Mouse (Mus musculus): ENCODE data around the gene Dclk2.

The Dclk2 gene

GRCm38 (mm10) chr3:86846036-86846435, 74.6 kb downstream of the Dclk2 start:
- no peak for DNase-seq (ENCODE audit: inconsistent age in 2 of 2, low spot score in 1 of 2)

DNA sequence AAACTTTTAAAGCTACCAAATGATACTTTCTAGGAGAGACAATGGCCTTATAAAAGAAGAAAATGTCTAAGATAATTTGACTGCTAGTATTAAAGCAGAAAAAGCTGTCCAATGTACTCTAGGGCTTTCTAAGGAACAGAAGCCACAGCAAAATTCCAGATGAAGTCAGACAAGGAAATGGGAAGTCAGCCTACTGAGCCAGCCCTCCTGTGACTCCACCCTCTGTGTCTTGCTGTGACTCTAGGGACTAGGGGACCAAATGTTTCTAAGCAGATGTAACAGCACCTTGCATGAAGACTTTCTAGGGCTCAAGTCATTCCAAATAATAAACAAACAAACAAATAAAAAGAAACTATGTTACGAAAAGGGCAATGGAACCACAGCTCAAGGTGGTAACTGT, 75.1 kb downstream of the Dclk2 start:
- no peak for DNase-seq (ENCODE audit: inconsistent age in 2 of 2, low spot score in 1 of 2)

- DNase-seq (ENCODE audit: inconsistent age in 2 of 2, low spot score in 1 of 2): no peak
These were observed 75.7 kb downstream of the Dclk2 start for GRCm38 (mm10) chr3:86844804-86845481.

DNA sequence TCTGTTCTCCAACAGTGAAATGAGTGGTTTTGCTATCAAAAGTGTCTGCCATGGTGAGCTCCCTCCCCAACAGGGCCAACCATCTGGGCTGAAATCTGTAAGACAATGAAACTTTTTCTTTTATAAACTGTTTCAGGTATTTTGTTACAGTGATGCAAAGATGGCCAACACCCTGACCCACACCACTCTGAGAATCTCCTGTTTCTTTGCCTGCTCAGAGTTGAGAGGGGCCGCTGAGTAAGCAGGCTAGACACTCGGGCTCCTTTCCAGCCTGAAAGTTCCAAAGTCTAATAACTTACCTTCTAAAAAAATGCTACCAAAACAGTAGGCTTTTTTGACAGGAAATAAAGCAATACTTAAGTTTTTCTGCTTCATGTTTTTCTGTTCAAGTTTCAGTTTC, 78.2 kb downstream of the Dclk2 start:
- no peak for DNase-seq (ENCODE audit: inconsistent age in 2 of 2, low spot score in 1 of 2)

DNA sequence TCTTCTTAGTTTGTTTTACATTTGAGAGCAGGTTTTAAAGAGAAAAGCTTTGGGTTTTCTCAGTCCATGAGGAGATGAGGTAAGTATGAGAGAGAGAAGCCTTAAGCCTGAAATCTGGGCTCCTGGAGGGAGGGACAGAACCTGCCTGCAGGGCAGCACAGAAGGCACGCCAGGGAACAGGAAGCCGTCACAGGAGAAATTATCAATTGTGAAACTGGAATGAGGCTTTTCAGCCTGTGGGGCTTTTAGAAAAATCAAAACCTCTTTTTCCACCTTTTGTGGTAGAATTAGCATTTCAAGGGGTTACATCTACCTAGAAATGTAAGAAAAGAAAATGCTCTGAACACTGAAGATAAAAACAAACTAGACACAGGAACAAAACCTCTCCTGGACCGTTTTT, 81.0 kb downstream of the Dclk2 start:
- no peak for DNase-seq (ENCODE audit: inconsistent age in 2 of 2, low spot score in 1 of 2)

GRCm38 (mm10) chr3:86837386-86837785, 83.3 kb downstream of the Dclk2 start:
- DNase-seq (ENCODE audit: inconsistent age in 2 of 2, low spot score in 1 of 2): no peak

DNA sequence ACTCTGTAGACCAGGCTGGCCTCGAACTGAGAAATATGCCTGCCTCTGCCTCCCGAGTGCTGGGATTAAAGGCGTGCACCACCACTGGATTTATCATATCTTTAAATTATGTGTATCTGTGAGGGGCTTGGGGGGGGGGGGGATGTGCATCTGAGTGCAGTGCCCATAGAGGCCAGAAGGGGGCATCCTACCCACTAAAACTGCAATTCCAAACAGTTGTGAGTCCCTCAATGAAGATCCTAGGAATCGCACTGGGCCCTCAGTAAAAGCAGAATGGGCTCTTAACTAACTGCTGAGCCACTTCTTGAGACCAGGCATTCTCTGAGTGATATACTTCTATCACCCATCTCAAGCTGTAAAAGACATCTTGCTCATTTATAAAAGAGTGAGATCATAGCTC, 85.5 kb downstream of the Dclk2 start:
- DNase-seq (ENCODE audit: inconsistent age in 2 of 2, low spot score in 1 of 2): peak in 1 of 2 experiments; percentile 41

- no peak for DNase-seq (ENCODE audit: inconsistent age in 2 of 2, low spot score in 1 of 2)
These were observed 86.3 kb downstream of the Dclk2 start for GRCm38 (mm10) chr3:86834341-86834740.

- peak in 1 of 2 experiments; percentile 39 for DNase-seq (ENCODE audit: inconsistent age in 2 of 2, low spot score in 1 of 2)
These were observed 87.9 kb downstream of the Dclk2 start for GRCm38 (mm10) chr3:86832591-86833267.

- DNase-seq (ENCODE audit: inconsistent age in 2 of 2, low spot score in 1 of 2): no peak
These were observed 88.5 kb downstream of the Dclk2 start for GRCm38 (mm10) chr3:86832115-86832514.

GRCm38 (mm10) chr3:86827506-86827905, 93.1 kb downstream of the Dclk2 start:
- DNase-seq (ENCODE audit: inconsistent age in 2 of 2, low spot score in 1 of 2): no peak

- DNase-seq (ENCODE audit: inconsistent age in 2 of 2, low spot score in 1 of 2): no peak
These were observed 99.3 kb downstream of the Dclk2 start for GRCm38 (mm10) chr3:86821383-86821782.

DNA sequence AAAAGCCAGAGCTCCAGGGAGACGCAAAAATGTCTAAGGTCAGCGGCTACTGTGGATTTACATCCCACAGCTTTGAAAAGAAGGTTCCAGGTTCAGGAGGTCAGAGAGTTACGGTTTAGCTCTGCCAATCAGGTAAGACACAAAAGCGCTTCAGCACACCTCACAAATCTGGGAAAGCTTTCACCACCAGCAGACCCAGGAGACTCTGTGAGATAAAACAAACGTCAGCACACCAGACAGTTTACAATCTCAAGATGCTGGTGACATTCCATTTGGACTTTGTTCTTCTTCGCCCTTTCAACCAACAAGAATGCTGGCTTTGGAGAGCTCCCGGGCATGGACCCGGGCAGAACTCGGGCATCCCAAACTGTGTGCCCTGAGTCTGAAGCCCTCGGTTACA, 100.3 kb downstream of the Dclk2 start:
- DNase-seq (ENCODE audit: inconsistent age in 2 of 2, low spot score in 1 of 2): no peak

- no peak for DNase-seq (ENCODE audit: inconsistent age in 2 of 2, low spot score in 1 of 2)
These were observed 101.3 kb downstream of the Dclk2 start for GRCm38 (mm10) chr3:86819372-86819771.

DNA sequence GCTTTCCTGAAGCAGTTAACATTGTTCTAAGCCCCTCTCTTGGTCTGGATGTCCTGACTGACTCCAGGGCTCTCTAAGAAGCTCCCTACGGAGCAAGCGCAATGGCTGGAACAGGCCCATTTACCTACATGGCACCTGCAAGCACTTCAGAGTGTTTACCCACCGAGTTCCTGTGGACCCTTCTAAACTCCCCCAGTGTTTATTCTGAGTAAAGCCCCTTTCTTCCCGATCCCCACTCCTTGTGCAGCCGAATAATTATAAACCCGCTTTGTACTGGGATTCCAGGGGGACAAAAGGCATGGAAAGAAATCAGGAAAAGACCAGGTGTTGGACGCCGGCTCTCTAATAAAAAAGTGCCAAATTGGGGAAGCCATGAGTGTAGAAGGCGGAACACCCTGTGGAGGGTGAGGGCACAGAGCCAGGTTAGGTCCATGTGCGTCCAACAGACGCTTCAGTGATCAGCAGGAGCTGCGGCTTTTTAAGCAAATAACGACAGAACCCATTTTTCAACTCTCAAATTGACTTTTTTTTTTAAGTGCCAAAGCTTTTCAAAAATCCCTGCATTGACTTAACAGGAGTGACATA, 102.6 kb downstream of the Dclk2 start:
- DNase-seq (ENCODE audit: inconsistent age in 2 of 2, low spot score in 1 of 2): no peak

DNA sequence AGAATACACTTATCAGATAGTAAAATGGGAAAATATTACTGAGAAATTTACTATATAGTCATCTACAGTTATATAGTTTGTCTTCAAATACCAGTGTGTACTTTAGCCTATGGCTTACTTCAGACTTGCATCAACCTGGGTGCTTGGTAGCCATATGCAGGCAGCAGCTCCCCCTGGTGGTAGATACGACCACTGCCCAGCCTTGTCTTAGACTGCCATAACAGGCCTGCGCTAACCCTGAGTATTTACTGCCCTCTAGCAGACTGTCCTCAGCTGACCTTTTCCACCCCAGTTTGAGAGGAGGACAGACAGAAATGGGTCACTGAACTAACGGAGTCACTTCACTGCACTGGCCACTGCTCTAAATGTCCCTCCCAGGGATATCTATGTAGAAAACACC, 108.0 kb downstream of the Dclk2 start:
- peak; percentile 86 to 95 for DNase-seq (ENCODE audit: inconsistent age in 2 of 2, low spot score in 1 of 2)

DNA sequence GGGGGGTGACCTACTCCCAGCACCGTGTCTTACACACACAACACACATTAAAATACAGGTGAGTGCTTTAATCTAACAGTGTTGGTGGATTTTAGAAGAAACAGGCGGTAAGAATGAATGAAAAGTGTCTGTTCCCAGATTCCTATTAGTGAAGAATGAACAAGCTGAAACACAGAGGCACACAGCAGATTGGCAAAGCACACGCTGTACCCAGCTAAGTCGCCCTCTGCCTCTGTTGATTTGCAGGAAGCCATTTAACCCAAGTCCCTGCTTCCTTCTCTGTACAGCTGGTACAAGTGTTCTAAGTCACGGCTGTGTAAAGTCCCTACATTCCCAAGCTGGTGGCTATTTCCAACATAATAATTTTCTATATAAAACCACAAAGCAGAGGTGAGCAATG, 109.7 kb downstream of the Dclk2 start:
- no peak for DNase-seq (ENCODE audit: inconsistent age in 2 of 2, low spot score in 1 of 2)

DNA sequence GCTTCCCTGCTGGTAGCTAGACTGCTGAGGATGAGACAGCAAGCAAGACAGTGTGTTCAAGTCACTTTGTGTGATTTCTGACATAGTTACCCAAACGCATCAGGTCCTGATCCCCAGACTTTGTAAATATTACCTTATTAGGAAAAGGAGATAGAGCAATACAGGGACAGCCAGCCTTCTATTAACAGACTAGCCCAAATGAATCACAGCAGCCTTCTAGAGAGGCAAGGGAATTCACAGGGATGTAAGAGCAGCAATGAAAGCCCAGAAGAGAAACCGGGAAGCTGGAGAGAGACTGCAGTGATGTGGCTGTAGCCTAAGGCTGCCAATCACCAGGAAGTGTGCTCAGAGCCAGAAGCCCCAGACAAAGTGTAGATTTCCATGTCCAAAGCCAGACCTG, 111.0 kb downstream of the Dclk2 start:
- no peak for DNase-seq (ENCODE audit: inconsistent age in 2 of 2, low spot score in 1 of 2)

DNA sequence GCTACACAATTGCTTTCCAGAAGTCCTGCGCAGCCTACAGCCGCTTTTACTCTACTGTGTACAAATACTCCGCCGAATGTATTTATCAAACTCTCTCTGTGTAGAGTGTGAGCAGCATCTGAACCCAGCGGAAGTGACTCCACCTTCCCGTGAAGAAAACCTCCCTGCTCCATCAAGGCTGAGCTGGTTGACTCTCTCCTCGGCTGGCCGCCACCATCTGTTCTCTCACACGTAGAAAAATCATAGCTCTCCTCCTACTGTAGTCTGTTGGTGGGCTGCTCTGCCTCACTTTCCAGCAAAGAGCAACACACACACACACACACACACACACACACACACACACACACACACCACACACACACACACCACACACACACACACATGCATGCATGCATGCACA, 111.5 kb downstream of the Dclk2 start:
- no peak for DNase-seq (ENCODE audit: inconsistent age in 2 of 2, low spot score in 1 of 2)

DNA sequence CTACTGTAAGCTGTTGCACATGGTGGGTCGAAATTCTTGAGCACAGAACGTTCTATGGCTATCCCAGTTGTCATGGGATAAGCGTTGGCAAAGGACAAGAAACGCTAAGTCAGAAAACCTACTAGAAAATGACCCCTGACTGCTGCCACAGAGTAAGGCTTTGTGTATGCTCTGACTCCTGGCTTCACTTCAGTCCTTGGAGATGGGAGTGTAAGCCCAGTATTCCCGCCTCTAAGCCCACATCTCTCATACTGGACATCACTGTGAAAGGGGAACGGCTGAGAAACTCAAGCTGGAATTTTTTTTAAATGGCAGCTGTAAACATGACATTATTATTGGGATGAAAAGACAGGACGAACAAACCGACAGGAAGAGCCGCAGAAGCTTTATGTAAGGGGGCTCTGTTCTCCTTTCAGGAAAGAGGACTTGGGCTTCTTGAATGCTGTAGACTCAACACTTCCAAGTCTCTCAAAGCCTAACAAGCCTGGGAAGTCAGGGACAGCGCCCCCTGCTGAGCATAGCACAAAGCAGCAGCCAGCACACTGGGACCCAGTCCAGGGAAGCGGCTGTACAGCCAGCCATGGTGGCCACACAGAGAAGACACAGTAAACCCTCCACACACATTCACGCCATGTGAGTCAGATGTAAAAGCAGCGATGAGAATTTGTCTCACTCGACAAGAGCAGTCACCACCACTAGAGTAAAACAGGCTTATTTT, 112.7 kb downstream of the Dclk2 start:
- DNase-seq (ENCODE audit: inconsistent age in 2 of 2, low spot score in 1 of 2): peak; percentile 22 to 65

DNA sequence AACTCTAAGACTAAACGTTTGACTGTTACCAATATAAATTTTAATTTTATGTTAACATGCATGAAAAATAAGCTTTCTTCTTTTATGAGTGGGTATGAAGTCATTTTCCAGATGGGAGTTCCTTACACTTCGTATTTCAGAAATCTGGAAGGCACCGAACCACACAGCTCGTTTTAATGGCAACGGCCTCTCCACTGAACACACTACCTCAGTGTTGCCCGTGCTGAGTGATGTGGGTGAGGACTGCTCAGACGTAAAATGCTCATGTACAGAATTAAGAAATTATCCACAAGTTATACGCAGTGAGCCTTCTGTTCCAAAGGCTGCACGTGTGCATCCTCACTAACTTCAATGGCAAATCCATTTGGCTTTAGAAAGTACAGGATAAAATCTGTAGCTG, 113.8 kb downstream of the Dclk2 start:
- no peak for DNase-seq (ENCODE audit: inconsistent age in 2 of 2, low spot score in 1 of 2)

DNA sequence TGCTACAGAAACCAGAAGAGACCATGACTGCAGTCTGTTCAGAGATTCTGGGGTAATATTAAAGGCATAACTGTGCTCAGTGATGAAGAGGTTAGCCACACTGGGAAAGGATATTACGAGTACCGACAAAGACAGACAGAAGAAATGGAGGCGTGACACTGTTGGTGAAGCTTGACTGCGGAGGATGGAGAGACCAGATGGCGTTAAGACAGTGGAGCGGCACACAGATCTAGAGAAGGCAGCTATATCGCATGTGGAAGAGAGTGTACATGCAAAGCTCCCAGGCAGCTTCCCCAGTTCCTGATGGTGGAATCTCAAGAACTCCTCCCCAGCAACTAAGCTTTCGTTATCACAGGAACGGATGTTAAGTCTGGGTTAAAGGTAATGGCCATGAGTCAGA, 116.4 kb downstream of the Dclk2 start:
- DNase-seq (ENCODE audit: inconsistent age in 2 of 2, low spot score in 1 of 2): peak in 1 of 2 experiments; percentile 48

All from adrenal gland, adult (tissue).